Mouse (Mus musculus) gastrocnemius, postnatal 36 days (tissue): ENCODE results near the gene Alox8. TPM values are rescaled to one million over a fixed set of nuclear protein-coding genes. Genes with fewer than 3 reads are reported as not detected.

Experiments
- DNase-seq, 2 experiments: peaks; one replicate each; pipeline ENCODE4 v3.0.0; 2022
- intact Hi-C: fragments of 180-260 bp; cut with DNase I; formaldehyde crosslinking; loops from one replicate; pipeline ENCODE4 v1.15.1; 2025
- long read RNA-seq, 2 experiments: library from polyadenylated mRNA; stranded (forward); transcript quantifications; one replicate each; pipeline ENCODE4 v2.0.0; 2021
- total RNA-seq, 2 experiments: library from RNA; stranded (reverse); gene quantifications; 2 replicates each; pipeline ENCODE4 v1.2.3; 2021

The Alox8 gene
- not detected for total RNA-seq
- long read RNA-seq, experiment 1, partial matches to known transcripts: 0 of 3 reads
- long read RNA-seq, experiment 1, other reads (novel, unspliced or antisense): 3 of 3 reads
- long read RNA-seq, experiment 2: 0 reads

DNA sequence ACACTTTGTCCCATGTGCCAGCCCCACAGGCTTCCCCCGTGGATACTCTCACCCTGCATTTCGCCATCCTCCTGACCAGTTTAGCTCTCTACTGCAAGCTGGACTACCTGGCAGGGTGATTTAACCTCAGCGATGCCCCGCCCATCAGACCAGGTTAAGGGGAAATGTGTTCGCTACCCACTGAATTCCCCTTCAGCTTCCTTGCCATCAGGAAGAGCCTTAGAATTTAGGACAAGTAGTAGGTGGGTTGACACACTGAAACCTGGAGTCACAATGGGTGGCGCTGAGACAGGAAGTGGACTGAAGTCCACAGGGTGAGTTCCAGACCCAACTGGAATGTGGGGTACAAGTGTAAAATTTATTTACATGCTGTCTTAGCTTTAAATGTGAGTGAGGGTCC, at the start of gene Alox8:
Gene Alox8 (minus strand): TSS at position 101 of the 400 bp plus-strand sequence.
- DNase-seq: no peak
- intact Hi-C loops: no loop called here

DNA sequence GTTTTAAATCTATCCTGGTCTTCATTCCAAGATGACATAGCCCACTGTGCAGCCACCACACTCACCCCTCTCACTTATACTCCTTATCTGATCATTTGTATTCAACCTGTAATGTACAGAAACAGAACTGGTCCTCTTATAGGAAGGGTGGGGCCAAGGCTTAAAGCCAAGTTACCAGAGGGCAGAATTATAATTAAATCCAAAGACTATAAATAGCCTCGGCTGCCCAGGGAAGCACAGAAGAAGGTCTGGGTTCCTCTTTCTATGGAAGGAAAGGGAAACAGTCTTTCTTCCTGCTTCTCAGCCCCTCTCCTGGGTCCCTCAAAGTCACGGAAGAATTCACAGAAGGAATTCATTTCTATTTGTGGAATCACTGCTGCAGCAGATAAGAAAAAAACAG, 48.0 kb upstream of the Alox8 start:
- no peak for DNase-seq
- intact Hi-C loops: loop anchor here (1.0 to 5.0 kb wide), 2 partner anchors 52 to 118 kb away; partner anchors contain the start of gene Aloxe3

DNA sequence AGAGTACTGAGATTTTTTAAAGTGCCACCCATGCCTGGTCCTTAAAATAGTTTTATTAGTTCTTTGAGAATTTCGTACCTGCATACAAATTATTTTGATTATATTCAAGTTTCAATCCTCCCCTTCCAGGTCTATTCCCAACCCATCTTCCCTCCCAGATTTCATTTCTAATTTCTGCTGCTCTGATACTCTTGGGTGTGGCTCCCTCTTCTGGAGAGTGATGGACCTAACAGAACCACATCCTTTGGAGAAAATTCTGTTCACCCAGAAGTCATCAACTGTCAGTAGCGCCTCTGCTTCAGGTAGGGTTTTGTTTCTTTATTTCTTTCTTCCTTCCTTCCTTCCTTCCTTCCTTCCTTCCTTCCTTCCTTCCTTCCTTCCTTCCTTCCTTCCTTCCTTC, 47.3 kb upstream of the Alox8 start:
- intact Hi-C loops: loop anchor here (1.0 to 5.0 kb wide), 2 partner anchors 52 to 118 kb away; partner anchors contain the start of gene Aloxe3
- DNase-seq: peak in 1 of 2 experiments; percentile 28

DNA sequence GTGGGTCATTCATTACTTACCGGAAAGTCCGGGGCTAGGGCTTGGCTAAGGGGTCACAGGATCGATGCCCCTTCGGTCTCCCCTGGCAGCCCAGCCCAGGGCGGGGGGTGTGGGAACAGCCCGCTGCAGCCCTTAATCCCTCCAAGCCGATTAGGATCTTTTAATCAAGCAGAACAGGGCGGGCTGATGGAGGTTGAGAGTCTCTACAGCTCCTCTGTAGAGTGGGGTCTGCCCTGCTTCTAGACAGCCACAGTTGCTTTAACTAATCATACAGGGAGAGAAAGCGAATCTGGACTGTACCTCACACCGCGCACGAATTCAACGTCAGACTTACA, 39.2 kb upstream of the Alox8 start, which contains the start of gene Gucy2e:
Gene Gucy2e (minus strand): TSS at position 111 of the 335 bp plus-strand sequence.
- intact Hi-C loops: loop anchor here (10.0 kb wide), 1 partner anchor 192 kb away; the partner anchor contains the start of gene Aurkb
- DNase-seq: no peak

DNA sequence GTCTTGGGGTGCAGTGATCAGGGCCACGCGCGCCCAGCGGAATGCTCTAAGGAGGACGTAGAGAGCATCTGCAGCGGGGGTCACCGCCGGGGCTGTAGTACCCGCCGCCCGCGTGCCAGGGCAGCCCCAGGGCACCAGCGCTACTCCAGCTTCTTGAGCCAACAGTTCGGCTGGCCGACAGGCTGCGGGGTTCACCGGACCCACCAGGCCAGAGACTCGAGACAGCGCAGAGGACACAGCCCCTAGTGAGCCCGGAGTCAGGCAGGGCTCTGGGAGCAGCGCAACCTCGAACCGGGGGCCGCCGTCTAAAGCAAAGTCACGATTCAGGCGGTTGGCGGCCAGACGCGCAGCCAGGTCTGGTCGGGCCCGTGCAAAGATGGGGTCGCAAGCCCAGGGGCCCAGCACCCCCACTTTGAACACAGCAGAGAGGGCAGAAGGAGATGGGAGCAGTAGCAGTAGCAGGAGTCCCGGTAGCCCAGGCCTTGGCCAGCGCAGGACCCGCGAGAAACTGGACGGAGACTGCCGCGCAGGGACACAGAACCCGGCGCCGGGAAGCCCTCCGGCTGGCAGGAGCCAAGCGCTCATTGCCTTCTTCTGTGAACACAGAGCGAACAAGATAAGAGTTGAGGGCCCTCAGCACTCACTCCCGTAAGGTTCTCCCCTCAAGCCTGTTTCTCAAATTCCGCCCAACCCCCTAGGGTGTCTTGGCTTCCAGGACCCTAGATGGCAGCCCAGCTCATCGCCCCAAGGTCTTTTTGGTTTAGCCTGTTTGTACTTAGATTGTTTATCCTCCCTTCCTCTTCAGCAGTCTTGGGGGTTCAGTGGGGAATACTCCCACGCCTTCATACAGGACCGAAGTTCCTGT, 38.6 kb upstream of the Alox8 start:
- no peak for DNase-seq

DNA sequence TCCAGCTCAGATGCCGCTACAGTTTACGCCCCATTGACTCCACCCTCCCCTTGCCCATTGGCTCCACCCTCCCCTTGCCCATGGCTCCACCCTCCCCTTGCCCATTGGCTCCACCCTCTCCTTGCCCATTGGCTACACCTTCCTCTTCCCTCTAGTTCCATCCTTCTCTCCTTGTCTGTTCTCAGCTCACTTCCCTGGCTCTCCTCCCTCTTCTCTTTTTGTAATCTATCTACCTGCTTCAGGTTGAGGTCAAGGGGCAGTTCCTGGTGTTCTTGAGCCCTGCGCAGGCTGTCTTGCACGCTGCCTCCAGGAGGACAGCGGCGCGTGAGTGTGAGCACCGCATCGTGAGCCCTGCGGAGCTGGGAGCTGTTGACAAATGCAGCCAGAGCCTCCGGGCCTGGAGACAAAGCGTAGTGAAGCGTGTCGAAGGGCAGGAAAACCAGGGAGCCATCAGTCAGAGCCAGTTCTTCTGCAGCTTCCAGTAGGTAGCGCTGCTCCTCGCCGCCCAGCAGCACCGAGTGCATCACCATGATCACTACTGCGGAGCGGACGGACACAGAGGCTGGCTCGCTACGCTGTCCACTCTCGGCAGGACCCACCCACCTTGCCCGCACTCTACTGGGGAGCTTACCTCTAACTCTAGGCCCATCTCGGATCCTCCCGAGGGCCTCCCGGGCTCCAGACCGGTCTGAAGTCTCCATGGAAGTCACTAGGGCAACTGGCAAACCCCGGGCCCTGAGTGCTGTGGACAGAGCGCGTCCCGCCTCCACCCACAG, 37.8 kb upstream of the Alox8 start:
- intact Hi-C loops: loop anchor here (10.0 kb wide), 1 partner anchor 191 kb away; the partner anchor contains the start of gene Aurkb
- peak; percentile 40 to 54 for DNase-seq

More for the DNA sequence above, 38.6 kb upstream of the Alox8 start:
- intact Hi-C loops: loop anchor here (10.0 kb wide), 1 partner anchor 191 kb away; the partner anchor contains the start of gene Aurkb

DNA sequence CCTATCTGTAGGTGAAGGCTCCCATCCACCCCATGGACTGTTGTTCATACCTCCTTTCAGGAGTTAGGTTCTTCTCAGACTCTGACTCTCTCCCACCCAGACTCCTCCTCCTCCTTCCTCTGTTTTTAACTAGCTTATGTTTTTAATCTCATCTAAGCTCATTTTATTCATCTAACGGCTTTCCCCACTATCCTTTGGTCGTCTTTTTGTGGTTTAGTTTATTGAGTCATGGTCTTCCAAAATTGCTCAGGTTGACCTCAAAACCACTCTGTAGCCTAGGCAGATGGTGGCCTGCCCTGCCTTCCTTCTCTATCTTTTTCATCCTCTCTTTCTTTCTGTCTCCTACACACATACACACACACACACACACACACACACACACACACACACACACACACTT, 35.5 kb upstream of the Alox8 start:
- DNase-seq: no peak
- intact Hi-C loops: loop anchor here (10.0 kb wide), 1 partner anchor 188 kb away; the partner anchor contains the start of gene Aurkb

DNA sequence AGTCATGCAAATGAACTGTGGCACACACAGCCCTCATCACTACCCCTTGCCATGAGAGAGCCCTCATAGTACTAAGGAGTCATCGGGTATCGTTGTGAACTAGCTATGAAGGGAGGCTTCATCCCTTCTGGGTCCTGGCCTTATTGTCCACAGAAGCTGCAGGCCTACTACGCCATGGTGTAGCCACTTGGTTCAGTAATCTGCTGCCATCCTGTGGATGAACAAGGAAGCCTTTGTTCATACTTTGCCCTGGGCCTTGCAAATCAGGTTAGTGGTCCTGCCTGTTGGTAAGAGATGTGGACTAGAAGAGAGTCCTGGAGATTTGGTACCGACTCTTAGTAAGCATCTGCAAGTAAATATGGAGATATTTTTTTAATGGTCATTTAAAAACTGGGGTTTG, 32.8 kb upstream of the Alox8 start:
- no peak for DNase-seq
- intact Hi-C loops: loop anchor here (10.0 kb wide), 1 partner anchor 186 kb away; the partner anchor contains the start of gene Aurkb

DNA sequence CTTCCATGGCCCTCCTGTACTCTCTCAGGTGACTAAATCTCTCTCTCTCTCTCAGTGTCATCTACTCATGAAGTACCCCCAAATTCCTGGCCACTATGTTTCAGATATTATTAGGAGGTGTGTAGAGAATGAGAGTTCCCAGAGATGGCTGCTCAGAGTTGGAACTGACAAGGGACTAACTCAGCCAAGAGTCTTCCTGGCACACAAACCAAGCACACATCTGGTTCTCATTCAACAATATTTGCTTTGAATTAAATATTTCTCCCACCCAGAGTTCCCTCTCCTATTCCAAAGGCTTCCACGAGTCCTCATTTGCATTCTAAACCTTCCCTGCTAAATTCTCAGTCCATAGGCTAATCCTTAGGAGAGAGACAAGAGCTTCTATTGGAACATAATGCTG, 28.1 kb upstream of the Alox8 start:
- intact Hi-C loops: no loop called here
- DNase-seq: no peak

DNA sequence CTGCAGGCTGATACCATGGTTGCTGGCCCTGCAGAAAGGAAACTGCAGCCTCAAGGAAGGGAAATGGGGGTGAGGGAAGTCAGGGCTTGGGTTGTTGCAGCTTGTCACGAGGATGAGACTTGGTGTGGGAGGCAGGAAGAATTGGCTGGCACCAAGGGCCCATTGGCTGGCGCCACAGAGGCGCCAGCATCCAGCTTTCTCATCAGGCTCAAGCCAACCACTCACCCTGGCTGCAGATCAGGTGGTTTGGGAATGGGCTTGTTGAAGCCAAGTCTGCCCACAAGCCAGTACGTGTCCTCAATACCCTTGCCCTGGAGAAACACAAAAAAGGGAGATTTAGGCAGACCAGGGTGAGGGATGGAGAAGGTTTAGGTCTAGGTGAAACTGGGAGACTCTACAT, 25.5 kb upstream of the Alox8 start:
- DNase-seq: no peak
- intact Hi-C loops: no loop called here

DNA sequence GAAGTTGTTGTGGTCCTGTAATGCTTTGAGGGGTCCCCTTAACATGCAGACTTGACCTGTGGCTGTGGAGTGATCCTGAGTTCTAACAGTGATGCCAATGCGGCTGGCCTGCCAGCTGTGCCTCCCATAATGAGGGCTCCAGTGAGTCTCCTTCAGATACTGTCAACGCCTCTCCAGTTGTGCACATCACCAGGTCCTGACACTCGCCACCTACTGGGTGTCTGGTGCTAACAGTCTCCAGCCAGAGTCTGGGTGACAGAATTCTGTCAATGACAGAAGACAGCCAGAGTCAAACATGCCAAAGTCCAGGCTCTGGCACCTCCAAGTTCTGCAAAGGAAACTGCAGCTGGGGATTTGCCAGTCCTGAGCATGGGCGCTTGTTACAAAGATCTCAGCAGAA, 23.4 kb upstream of the Alox8 start:
- DNase-seq: no peak
- intact Hi-C loops: no loop called here

DNA sequence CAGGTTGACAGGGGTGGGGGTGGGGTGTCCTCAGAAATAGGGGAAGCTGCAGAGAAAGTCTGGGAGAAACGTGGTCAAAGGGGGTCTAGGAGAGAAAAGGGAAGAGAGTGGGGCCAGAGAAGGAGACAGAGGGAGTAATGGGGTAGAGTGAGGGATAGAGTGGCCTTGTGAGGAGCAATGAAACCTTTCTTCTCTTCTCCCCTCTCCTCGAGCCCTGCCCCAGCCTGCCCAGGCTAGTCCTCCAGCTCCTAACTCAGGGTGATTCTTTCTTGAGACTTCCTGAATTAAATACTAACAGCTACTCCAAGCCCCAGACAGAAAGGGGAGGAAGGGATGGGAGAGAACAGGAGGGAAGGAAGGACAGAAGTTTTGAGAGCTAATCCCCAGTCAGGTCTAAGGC, 21.0 kb upstream of the Alox8 start:
- no peak for DNase-seq
- intact Hi-C loops: no loop called here

DNA sequence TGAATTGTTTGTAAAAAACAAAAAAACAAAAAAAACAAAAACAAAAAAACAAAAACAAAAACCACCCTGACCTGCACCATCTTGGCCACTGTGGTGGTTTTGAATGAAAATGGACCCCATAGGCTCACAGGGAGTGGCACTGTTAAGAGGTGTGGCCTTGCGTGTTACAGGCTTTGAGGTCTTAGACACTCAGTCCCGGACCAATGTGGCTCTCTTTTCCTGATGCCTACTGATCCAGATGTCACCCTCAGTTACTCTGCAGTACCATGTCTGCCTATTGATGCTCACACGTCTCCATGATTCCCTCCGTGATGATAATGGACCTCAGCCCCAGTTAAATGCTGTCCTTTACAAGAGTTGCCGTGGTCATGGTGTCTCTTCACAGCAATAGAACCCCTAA, 19.8 kb upstream of the Alox8 start:
- intact Hi-C loops: no loop called here
- no peak for DNase-seq

DNA sequence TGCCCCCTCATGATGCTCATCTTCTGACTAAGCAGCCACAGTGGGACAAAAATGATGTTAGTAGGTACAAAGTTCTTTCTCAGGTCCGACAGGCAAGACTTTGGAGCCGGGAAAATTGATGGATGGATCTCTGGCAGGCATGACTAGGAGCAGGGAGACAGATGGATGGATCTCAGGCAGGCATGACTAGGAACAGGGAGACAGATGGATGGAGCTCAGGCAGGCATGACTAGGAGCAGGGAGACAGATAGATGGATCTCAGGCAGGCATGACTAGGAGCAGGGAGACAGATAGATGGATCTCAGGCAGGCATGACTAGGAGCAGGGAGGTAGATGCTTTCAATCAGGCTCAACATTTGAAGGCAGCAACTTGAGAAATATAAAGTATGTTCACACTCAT, 13.8 kb upstream of the Alox8 start:
- intact Hi-C loops: no loop called here
- no peak for DNase-seq

DNA sequence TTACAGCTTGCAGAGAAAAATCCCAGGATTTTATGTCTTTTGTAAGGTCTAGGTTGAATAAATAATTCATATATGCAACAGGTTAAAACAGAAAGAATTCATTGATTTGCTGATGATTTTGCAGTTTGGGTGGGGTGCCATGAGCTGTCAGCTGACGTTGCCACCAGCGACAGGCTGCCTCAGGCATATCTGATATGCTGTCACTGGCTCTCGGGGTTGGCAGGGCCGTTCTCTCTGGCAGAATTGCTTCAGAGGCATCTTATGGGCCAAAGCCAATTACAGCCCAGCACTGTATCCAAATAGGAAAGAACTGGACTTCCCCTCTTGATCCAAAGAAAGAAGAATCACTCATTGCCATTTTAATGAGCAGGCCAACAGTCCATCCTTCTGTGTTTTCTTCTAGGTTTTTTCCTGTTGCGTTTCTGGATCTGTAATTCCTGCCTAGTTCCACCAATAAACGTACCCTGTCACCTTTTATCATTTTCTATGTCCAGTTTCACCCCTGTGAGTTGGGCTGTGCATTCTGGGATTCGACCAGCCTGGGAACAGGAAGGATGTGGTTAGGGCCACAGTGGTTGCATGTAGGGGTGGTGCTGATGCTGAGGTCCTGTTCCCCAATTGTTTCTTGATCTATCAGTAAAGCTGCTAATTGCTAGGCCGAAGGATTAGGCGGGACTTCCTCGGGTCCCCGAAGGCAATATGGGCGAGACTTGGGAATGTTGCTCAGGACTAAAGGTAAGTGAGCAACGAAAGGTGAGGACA, 5.0 kb upstream of the Alox8 start:
- no peak for DNase-seq
- intact Hi-C loops: no loop called here

DNA sequence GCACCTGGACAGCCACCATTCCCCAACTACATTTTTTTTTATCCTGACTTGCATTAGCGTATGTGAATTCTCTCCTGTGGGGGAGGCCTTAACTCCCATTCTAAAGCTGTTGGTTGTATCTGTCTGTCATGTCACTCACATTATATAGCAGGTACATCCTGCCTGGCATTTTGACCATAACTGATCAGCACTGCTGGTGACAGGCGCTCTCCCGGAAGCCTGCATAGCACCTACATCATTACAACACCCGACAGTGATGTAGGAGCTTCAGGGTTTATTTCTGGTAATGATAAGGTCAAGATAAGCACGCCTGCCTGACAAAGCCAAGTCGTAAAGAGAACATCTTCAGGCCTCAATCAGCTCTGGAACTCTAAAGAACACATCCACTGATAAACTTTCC, 2.6 kb upstream of the Alox8 start:
- no peak for DNase-seq
- intact Hi-C loops: no loop called here

DNA sequence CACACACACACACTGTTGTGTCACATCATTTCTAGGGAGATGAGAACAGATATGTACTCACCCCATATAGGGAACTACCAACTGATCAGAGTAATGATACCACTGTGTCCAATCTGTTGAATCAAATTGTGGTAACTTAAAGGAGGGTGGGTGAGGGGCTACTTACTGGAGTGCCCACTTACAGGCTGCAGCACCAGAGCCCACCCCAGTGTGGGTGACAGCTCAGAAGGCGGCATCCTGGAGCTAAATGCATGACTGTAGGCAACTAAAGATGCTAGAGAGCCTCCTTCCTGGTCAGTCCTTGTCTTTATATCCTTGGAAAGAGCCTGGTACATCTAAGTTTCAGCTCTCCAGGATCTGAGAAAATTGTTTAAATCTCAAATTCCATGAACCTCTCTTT, 1.6 kb upstream of the Alox8 start:
- DNase-seq: no peak
- intact Hi-C loops: no loop called here

DNA sequence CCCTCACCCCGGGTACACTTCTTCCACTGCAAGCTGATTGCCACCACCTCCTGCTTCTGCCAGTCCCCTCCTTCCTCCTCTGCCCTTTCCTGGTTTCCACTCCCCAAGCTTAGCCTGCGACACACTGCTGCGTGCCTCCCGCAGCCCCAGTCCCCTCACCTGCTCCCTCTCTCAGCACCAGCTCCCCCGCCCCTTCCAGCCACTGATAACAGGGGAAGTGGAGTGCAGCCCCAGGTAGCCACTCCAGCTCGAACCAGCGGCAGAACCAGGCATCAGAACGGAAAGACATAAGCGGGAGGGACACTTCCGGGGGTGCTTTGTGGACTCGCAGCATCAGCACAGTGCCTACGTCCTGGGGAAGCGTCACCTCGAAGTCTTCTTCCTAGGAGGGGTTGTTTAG, 449 bp downstream of the Alox8 start:
- intact Hi-C loops: no loop called here
- no peak for DNase-seq

DNA sequence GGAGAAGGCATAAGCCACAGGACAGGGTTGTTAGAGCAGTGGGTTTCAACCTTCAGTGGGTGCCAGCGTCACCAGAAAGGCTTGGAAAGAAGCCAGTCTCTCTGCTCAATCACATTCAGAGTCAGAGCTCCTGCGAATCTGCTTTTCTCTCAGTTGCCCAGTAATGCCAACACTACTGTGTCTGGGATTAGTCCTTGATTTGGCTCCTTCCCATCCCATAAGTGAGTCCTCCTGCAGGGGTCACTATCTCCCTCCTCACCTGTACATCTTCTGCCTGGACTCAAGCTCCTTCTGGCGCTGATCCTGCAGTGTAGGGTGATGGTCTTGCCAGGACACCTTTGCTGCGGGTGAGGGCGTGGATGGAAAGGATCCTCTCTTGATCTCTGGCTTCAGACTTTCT, 877 bp downstream of the Alox8 start:
- intact Hi-C loops: no loop called here
- no peak for DNase-seq

DNA sequence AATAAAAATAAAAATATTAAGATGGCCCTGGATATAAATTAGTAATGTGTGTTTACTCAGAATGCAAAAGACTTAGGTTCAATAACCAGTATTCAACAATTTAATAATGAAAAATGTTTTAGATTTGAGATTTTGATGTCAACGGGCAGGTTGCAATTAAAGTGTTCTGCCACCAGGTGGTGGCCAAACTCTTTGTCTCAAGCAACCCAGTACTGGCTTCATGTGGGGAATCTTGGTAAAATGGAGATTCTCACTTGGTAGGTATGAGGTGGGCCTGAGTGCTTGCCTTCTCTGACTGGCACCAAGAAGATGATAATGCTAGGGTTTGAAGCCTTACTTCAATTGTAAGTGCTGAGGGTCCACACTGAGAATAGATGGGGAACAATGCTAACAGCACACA, 4.8 kb downstream of the Alox8 start:
- intact Hi-C loops: loop anchor here (1.0 to 5.0 kb wide), 2 partner anchors 52 to 194 kb away; no protein-coding TSS in a partner anchor
- no peak for DNase-seq
